Mouse (Mus musculus) hindbrain, embryonic 12.5 days (tissue): Measurements from ENCODE around the gene Skint1. TPM values are rescaled to one million over a fixed set of nuclear protein-coding genes. Genes with fewer than 3 reads are reported as not detected.
"Not testable (repeated sequence)": the region's sequence is repeated elsewhere in the genome, so short reads cannot be mapped to it uniquely, and the experiment has no call there.

Experiments
- ATAC-seq: fragments of 200-750 bp; cut with Nextera tagmentation; 2 replicates; pipeline ENCODE4 v1.8.0; 2017; ENCODE audit warnings: moderate TSS enrichment; ENCODE audit not compliant: low FRiP score
- H3K27ac ChIP-seq: fragments of 300-500 bp; sonication (generic); 2 replicates; pipeline ENCODE4 v1.5.1; 2016; ENCODE audit warnings: mild to moderate bottlenecking
- H3K27me3 ChIP-seq: fragments of 300-500 bp; sonication (generic); 2 replicates; pipeline ENCODE4 v1.6.1; 2016; ENCODE audit warnings: mild to moderate bottlenecking
- H3K36me3 ChIP-seq: fragments of 300-500 bp; sonication (generic); 2 replicates; pipeline ENCODE4 v1.6.1; 2016; ENCODE audit warnings: mild to moderate bottlenecking
- H3K4me1 ChIP-seq: fragments of 300-500 bp; sonication (generic); 2 replicates; pipeline ENCODE4 v1.6.1; 2016
- H3K4me2 ChIP-seq: fragments of 300-500 bp; sonication (generic); replicated peaks from 2 replicates; pipeline ENCODE4 v1.6.1; 2016; ENCODE audit warnings: mild to moderate bottlenecking
- H3K4me3 ChIP-seq: fragments of 300-500 bp; sonication (generic); 2 replicates; pipeline ENCODE4 v1.5.1; 2016; ENCODE audit warnings: mild to moderate bottlenecking
- H3K9ac ChIP-seq: fragments of 300-500 bp; sonication (generic); 2 replicates; pipeline ENCODE4 v1.6.1; 2016; ENCODE audit warnings: mild to moderate bottlenecking, moderate library complexity
- H3K9me3 ChIP-seq: fragments of 300-500 bp; sonication (generic); replicated peaks from 2 replicates; pipeline ENCODE4 v1.6.1; 2016; ENCODE audit warnings: mild to moderate bottlenecking
- WGBS: fragments of 180-500 bp; shearing (Covaris S2); methylation state at CpG from one replicate; pipeline ENCODE4 v1.1.7; 2016; 5-methylcytosine and 5-hydroxymethylcytosine counted together
- polyA plus RNA-seq: library from polyadenylated mRNA; unstranded; fragments of >200 nt; fragmentation: Nextera tagmentation; extraction: Ambion mirVana; gene quantifications from 2 replicates; pipeline ENCODE4 v1.2.1, GENCODE M21; 2016

Gene Skint1
- polyA plus RNA-seq, result not detected in 2 replicates

- Histone ChIP-seq H3K9me3 (0 out of 2 replicates have a peak, but pooled peaks cover 3% of the 10 kb centered on the region), H3K36me3 (no peaks in the 10 kb centered on the region), H3K27ac (no peak within 1 kb of the TSS), H3K4me1 (no peaks in the 10 kb centered on the region), H3K27me3 (no peaks in the 10 kb centered on the region), H3K4me3 (no peak within 1 kb of the TSS), H3K4me2 (no peak within 1 kb of the TSS), H3K9ac (no peak within 1 kb of the TSS)
- ATAC-seq, result no peak
Observed at GRCm38 (mm10) chr4:112005969-112006368, at the start of gene Skint1. Gene Skint1, plus strand, starts transcription at chr4:112006269.

DNA sequence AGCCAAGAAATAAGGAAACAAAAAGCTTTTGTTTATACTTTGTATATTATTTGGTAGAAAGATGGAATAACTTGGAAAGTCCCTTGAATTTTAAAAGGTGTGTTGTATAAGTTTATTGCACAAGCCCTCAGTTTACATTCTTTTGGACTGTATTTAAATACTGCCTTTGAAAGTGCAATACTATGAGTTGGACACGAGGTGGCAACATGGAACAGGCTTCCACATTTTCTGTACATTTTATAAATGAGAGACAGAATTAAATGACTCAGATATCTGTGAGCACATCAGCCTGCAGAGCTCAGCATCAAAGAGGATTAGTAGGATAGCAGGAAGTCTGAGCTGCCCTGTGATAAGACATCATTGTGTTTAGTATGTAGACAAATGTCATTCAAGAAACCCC lies 44.8 kb upstream of the Skint1 start:
- WGBS, result 32% methylated on average over 1 of the region's 1 CpGs
- Histone ChIP-seq H3K4me1 (no peaks in the 10 kb centered on the region), H3K4me2 (no peak overlapping the region), H3K27ac (no peak overlapping the region), H3K9me3 (no peaks in the 10 kb centered on the region), H3K36me3 (no peaks in the 10 kb centered on the region), H3K27me3 (no peaks in the 10 kb centered on the region), H3K4me3 (no peak overlapping the region), H3K9ac (no peak overlapping the region)
- ATAC-seq, result no peak

GRCm38 (mm10) chr4:111963241-111963640 lies 42.8 kb upstream of the Skint1 start:
- H3K4me1 ChIP-seq, H3K4me3 ChIP-seq, H3K9ac ChIP-seq, H3K4me2 ChIP-seq, H3K36me3 ChIP-seq, H3K27me3 ChIP-seq, ATAC-seq, H3K27ac ChIP-seq, H3K9me3 ChIP-seq: not testable (repeated sequence)
- 76% methylated on average over 1 of the region's 1 CpGs for WGBS

DNA sequence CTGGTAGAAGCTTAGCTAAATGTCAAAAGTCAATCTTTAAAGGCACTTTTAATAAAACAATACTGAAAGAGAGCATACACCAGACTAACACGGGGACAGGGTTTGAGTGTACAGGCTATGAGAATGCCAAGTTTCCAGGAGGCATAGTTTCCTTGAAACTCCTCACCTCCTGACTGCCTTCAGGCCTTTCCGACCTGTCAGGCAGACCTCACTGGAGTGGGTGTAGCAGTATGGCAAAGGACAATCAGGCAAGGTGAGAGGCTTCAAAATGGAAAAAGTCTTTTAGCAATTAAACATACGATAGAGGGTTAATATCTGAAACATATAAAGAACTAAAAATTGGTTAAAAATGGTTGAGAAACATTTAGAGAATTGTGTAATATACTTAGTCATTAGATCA lies 42.4 kb upstream of the Skint1 start:
- no peak for ATAC-seq
- Histone ChIP-seq H3K9ac (no peak overlapping the region), H3K4me1 (no peaks in the 10 kb centered on the region), H3K4me3 (no peak overlapping the region), H3K4me2 (no peak overlapping the region), H3K27ac (no peak overlapping the region), H3K9me3 (no peaks in the 10 kb centered on the region), H3K27me3 (no peaks in the 10 kb centered on the region), H3K36me3 (no peaks in the 10 kb centered on the region)
- 85% methylated on average over 3 of the region's 3 CpGs for WGBS

- Histone ChIP-seq H3K27ac (no peak within 1 kb of the TSS), H3K4me1 (no peaks in the 10 kb centered on the region), H3K9me3 (no peaks in the 10 kb centered on the region), H3K9ac (no peak within 1 kb of the TSS), H3K4me3 (no peak within 1 kb of the TSS), H3K4me2 (no peak within 1 kb of the TSS), H3K27me3 (no peaks in the 10 kb centered on the region), H3K36me3 (no peaks in the 10 kb centered on the region)
- ATAC-seq, result no peak
- 93% methylated on average over 1 of the region's 1 CpGs for WGBS
Observed at GRCm38 (mm10) chr4:111972623-111973022, 33.4 kb upstream of the Skint1 start, which contains the start of gene Skint7. Gene Skint7, plus strand, starts transcription at chr4:111972923.

DNA sequence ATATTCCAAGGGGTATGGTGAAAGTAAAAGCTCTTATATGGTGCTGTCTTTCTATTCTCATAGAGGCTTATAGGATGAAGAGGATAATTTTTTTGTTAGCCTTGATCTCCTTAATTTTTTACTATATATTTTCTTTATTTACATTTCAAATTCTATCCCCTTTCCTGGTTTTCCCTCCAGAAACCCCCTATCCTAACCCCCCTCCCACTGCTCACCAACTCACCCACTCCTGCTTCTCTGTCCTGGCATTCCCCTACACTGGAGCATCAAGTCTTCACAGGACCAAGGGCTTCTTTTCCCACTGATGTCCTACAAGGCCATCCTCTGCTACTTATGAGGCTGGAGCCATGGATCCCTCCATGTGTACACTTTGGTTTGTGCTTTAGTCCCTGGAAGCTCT lies 65.6 kb downstream of the Skint1 start, which contains the start of gene Skint4:
Gene Skint4 (plus strand): TSS at position 301 of the 400 bp plus-strand sequence.
- H3K36me3 ChIP-seq, result no peaks in the 10 kb centered on the region
- H3K9me3 ChIP-seq, result 0 out of 2 replicates have a peak, but pooled peaks cover 4% of the 10 kb centered on the region
- H3K4me1 ChIP-seq, result no peaks in the 10 kb centered on the region
- ATAC-seq, result no peak
- no peak within 1 kb of the TSS for H3K4me2 ChIP-seq
- no peak within 1 kb of the TSS for H3K4me3 ChIP-seq
- no peak within 1 kb of the TSS for H3K9ac ChIP-seq
- H3K27me3 ChIP-seq, result no peaks in the 10 kb centered on the region
- no peak within 1 kb of the TSS for H3K27ac ChIP-seq

Other genes with a start within 250 kb of the Skint1 start
- not detected in 2 replicates for gene Slc5a9, start 103.4 kb upstream of the Skint1 start, polyA plus RNA-seq
- not detected in 2 replicates for gene Skint8, start 86.9 kb upstream of the Skint1 start, polyA plus RNA-seq
- not detected in 2 replicates for gene Skint7, start 33.3 kb upstream of the Skint1 start, polyA plus RNA-seq
- gene Skint4, start 65.7 kb downstream of the Skint1 start, polyA plus RNA-seq, result not detected in 2 replicates
- not detected in 2 replicates for gene Skint3, start 226.0 kb downstream of the Skint1 start, polyA plus RNA-seq